Comparison of ENCODE assay signal across 30 mouse cellular contexts in the genomic region with DNA sequence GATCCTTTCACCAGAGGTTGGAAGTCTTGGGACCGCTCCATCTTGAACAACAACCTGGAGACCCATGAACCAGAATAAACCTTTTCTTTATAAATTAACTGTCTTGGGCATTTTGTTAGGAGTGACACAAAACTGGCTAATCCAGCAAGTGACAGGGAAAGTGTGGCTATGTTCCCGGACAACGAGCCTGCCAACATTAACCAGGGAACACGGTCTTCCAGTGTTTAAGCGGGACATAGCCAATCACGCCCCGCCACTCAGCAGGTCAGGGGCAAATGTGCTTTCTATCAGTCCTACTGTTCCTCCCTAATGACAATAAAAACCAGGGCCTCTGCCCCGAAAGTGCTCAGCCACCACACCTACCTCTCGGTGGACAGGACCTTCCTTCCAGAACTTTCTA. TPM values are rescaled to one million over a fixed set of nuclear protein-coding genes. Genes with fewer than 3 reads are reported as not detected.
DNase-seq lines count a peak whose midpoint lies in the region; ATAC-seq and TF ChIP-seq lines count a peak whose summit lies in the region.
"Had no signal": no experiment of that assay in that cellular context is flagged by ENCODE, and none has a peak within 500 bp of the region (broad histone marks: within the 10 kb centered on the region; RNA-seq: fewer than 3 reads in every experiment).

No protein-coding gene starts in this region.

- intact Hi-C loops in gastrocnemius, postnatal 14 days (cut with DNase I; ENCODE audit: low total_unique reads) = no loop called here

- no peak overlapping the region for H3K27ac ChIP-seq in heart, embryonic 10.5 days
- H3K27ac ChIP-seq in kidney, adult 2 months (ENCODE audit: insufficient read depth, low read depth, low read length) = no peak overlapping the region
- H3K27ac ChIP-seq in kidney, embryonic 16.5 days (ENCODE audit: low read length) = no peak overlapping the region
- H3K27ac ChIP-seq: embryonic facial prominence, embryonic 12.5 days; forebrain, embryonic 15.5 days; hindbrain, embryonic 12.5 days; limb, embryonic 12.5 days; liver, embryonic 15.5 days; stomach, postnatal 0 days had no signal

- no peak for TF ChIP-seq CTCF in kidney, adult 2 months (conservative IDR thresholded peaks at IDR 0.05; ENCODE audit: insufficient read depth, insufficient read length, low read depth, low read length)

- no peak for TF ChIP-seq POLR2A in kidney, adult 2 months (IDR thresholded peaks at IDR 0.05; ENCODE audit: low read depth, low read length)

- 0 out of 2 replicates have a peak, but pooled peaks cover 5% of the 10 kb centered on the region for H3K36me3 ChIP-seq in heart, embryonic 10.5 days
- H3K36me3 ChIP-seq in kidney, adult 2 months (ENCODE audit: control insufficient read depth, insufficient read depth, low read length) = no peaks in the 10 kb centered on the region
- peaks cover 10% of the 10 kb centered on the region; the same call in 1 of the 2 replicates for H3K36me3 ChIP-seq in kidney, embryonic 16.5 days (ENCODE audit: insufficient read depth, low read length)
- H3K36me3 ChIP-seq: G1E; liver, embryonic 15.5 days had no signal

- no peak overlapping the region for H3K4me2 ChIP-seq in kidney, embryonic 16.5 days (replicated peaks; ENCODE audit: low read depth, low read length)
- H3K4me2 ChIP-seq: embryonic facial prominence, embryonic 12.5 days; forebrain, embryonic 15.5 days; hindbrain, embryonic 12.5 days; limb, embryonic 12.5 days; liver, embryonic 15.5 days; lung, embryonic 14.5 days had no signal

- no peaks in the 10 kb centered on the region for H3K9me3 ChIP-seq in heart, embryonic 10.5 days
- no peaks in the 10 kb centered on the region for H3K9me3 ChIP-seq in kidney, embryonic 16.5 days (ENCODE audit: low read length)
- H3K9me3 ChIP-seq: embryonic facial prominence, embryonic 12.5 days; forebrain, embryonic 15.5 days; hindbrain, embryonic 12.5 days; limb, embryonic 12.5 days; liver, embryonic 15.5 days had no signal

- ATAC-seq in kidney, embryonic 16.5 days (ENCODE audit: low FRiP score, low TSS enrichment) = no peak
- ATAC-seq: forebrain, embryonic 15.5 days; intestine, postnatal 0 days had no signal

- H3K9ac ChIP-seq in kidney, embryonic 16.5 days (replicated peaks; ENCODE audit: low read length) = no peak overlapping the region
- H3K9ac ChIP-seq: embryonic facial prominence, embryonic 12.5 days; forebrain, embryonic 15.5 days; hindbrain, embryonic 12.5 days; limb, embryonic 12.5 days; liver, embryonic 15.5 days; lung, embryonic 14.5 days had no signal

- 0 out of 2 replicates have a peak, but pooled peaks cover 14% of the 10 kb centered on the region for H3K27me3 ChIP-seq in heart, embryonic 10.5 days (ENCODE audit: insufficient read depth, poor library complexity, severe bottlenecking)
- H3K27me3 ChIP-seq in kidney, adult 2 months (replicated peaks; ENCODE audit: control insufficient read depth, insufficient read depth, low read length) = no peaks in the 10 kb centered on the region
- no peaks in the 10 kb centered on the region for H3K27me3 ChIP-seq in kidney, embryonic 16.5 days (ENCODE audit: insufficient read depth, low read length)
- H3K27me3 ChIP-seq: embryonic facial prominence, embryonic 12.5 days; forebrain, embryonic 15.5 days; hindbrain, embryonic 12.5 days; limb, embryonic 12.5 days; liver, embryonic 15.5 days had no signal

- no peak overlapping the region for H3K4me3 ChIP-seq in heart, embryonic 10.5 days
- no peak overlapping the region for H3K4me3 ChIP-seq in kidney, adult 2 months (ENCODE audit: insufficient read depth, low read depth, low read length)
- H3K4me3 ChIP-seq in kidney, embryonic 16.5 days (ENCODE audit: low read length) = no peak overlapping the region
- H3K4me3 ChIP-seq: embryonic facial prominence, embryonic 12.5 days; forebrain, embryonic 15.5 days; hindbrain, embryonic 12.5 days; limb, embryonic 12.5 days; liver, embryonic 15.5 days had no signal

- DNase-seq in gastrocnemius, adult 18-20 months (ENCODE audit: low spot score) = peak; percentile 66
- DNase-seq in gastrocnemius, postnatal 14 days = no peak
- peak; percentile 46 for DNase-seq in heart, adult 8-10 months (ENCODE audit: low spot score)
- no peak for DNase-seq in heart, embryonic 10.5 days (ENCODE audit: low spot score)
- DNase-seq in kidney, adult 2 months = peak; percentile 69
- peak; percentile 8 for DNase-seq in right cerebral cortex, postnatal 14 days
- no peak for DNase-seq in right cerebral cortex, adult 18-20 months
- DNase-seq: adrenal gland, postnatal 25 days; cerebellum, adult 11-12 months; cerebellum, adult 9-11 months; embryo, embryonic 11 days; layer of hippocampus, postnatal 36 days; lung, embryonic 14.5 days; lung, postnatal 14 days; midbrain, embryonic 14.5 days; right cerebral cortex, postnatal 4 days; thymus, adult 18-20 months; thymus, postnatal 25 days had no signal

- no peaks in the 10 kb centered on the region for H3K4me1 ChIP-seq in heart, embryonic 10.5 days
- H3K4me1 ChIP-seq in kidney, adult 2 months (ENCODE audit: control insufficient read depth, insufficient read depth, low read length) = peaks cover 17% of the 10 kb centered on the region; the same call in 1 of the 2 replicates
- peaks cover 11% of the 10 kb centered on the region for H3K4me1 ChIP-seq in kidney, embryonic 16.5 days (ENCODE audit: insufficient read depth, low read length)
- H3K4me1 ChIP-seq: forebrain, embryonic 15.5 days; hindbrain, embryonic 12.5 days; limb, embryonic 12.5 days; liver, embryonic 15.5 days had no signal

- WGBS in heart, embryonic 10.5 days = 86% methylated on average over 9 of the region's 9 CpGs
- WGBS in kidney, adult 2 months = 68% methylated on average over 9 of the region's 9 CpGs
- WGBS in kidney, embryonic 16.5 days = 68% methylated on average over 9 of the region's 9 CpGs

RNA-seq across cellular contexts. Expression of a gene that starts 13.4 kb away (rescaled TPM):
- total RNA-seq in gastrocnemius, adult 18-20 months (2021) = 1 to 10 TPM; 1.0 to 1.4 TPM
- 1 to 10 TPM; 2.9 to 3.0 TPM for total RNA-seq in gastrocnemius, postnatal 14 days (2021)
- total RNA-seq in heart, adult 8-10 months (2022) = 1 to 10 TPM; 1.8 to 3.3 (median 2.9) TPM
- 1.8 and 2.0 TPM in 2 replicates for polyA plus RNA-seq in heart, embryonic 10.5 days (2016; fragmentation: Nextera tagmentation; extraction: Ambion mirVana)
- 16.1 and 19.2 TPM in 2 replicates for polyA plus RNA-seq in kidney, adult 2 months (2012; rRNA removed)
- polyA plus RNA-seq in kidney, embryonic 16.5 days (2015; fragmentation: Nextera tagmentation; extraction: Ambion mirVana) = 6.3 and 7.1 TPM in 2 replicates
- total RNA-seq: granulocyte monocyte progenitor cell, adult 5-6 weeks; neutrophil, adult 5-6 weeks had no signal
- polyA plus RNA-seq: G1E had no signal

RNA-seq across cellular contexts. Expression of a gene that starts 47.8 kb away (rescaled TPM):
- total RNA-seq in gastrocnemius, adult 18-20 months (2021) = not detected
- total RNA-seq in gastrocnemius, postnatal 14 days (2021) = under 1 TPM; 0.29 to 0.35 TPM
- under 1 TPM; 0.14 to 0.44 (median 0.24) TPM for total RNA-seq in heart, adult 8-10 months (2022)
- 1.3 and 2.2 TPM in 2 replicates for polyA plus RNA-seq in heart, embryonic 10.5 days (2016; fragmentation: Nextera tagmentation; extraction: Ambion mirVana)
- polyA plus RNA-seq in kidney, adult 2 months (2012; rRNA removed) = 3.1 and 3.6 TPM in 2 replicates
- polyA plus RNA-seq in kidney, embryonic 16.5 days (2015; fragmentation: Nextera tagmentation; extraction: Ambion mirVana) = 10.1 and 10.7 TPM in 2 replicates
- total RNA-seq: G1E had no signal
- polyA plus RNA-seq: G1E had no signal

RNA-seq across cellular contexts. Expression of a gene that starts 52.2 kb away (rescaled TPM):
- under 1 TPM in 1 of 2 experiments, not detected in 1; 0.05 TPM for total RNA-seq in gastrocnemius, adult 18-20 months (2021)
- under 1 TPM; 0.14 to 0.20 TPM for total RNA-seq in gastrocnemius, postnatal 14 days (2021)
- under 1 TPM; 0.03 to 0.52 (median 0.18) TPM for total RNA-seq in heart, adult 8-10 months (2022)
- 0.13 and 0.18 TPM in 2 replicates for polyA plus RNA-seq in heart, embryonic 10.5 days (2016; fragmentation: Nextera tagmentation; extraction: Ambion mirVana)
- polyA plus RNA-seq in kidney, adult 2 months (2012; rRNA removed) = 0.26 and 0.28 TPM in 2 replicates
- 0.11 and 0.13 TPM in 2 replicates for polyA plus RNA-seq in kidney, embryonic 16.5 days (2015; fragmentation: Nextera tagmentation; extraction: Ambion mirVana)
- total RNA-seq: granulocyte monocyte progenitor cell, adult 5-6 weeks; neutrophil, adult 5-6 weeks had no signal
- polyA plus RNA-seq: G1E; lung, embryonic 14.5 days; spleen, adult 2 months had no signal

Comparison
In these comparisons a context has a peak if more than half of its experiments do, and no peak if none do; other contexts are left out.
1. DNase-seq: peak in gastrocnemius, adult 18-20 months (single experiment), heart, adult 8-10 months (single experiment), kidney, adult 2 months (single experiment) and right cerebral cortex, postnatal 14 days (single experiment); none in gastrocnemius, postnatal 14 days (single experiment), heart, embryonic 10.5 days (single experiment) and right cerebral cortex, adult 18-20 months (single experiment).